Mouse (Mus musculus): ENCODE measurements at regions not wholly inside any gene's neighbourhood (a gene's known extent, or its start where the extent isn't known, plus 50 kb on each side); places are given as distances from the start of the nearest gene placed in this dataset.

DNA sequence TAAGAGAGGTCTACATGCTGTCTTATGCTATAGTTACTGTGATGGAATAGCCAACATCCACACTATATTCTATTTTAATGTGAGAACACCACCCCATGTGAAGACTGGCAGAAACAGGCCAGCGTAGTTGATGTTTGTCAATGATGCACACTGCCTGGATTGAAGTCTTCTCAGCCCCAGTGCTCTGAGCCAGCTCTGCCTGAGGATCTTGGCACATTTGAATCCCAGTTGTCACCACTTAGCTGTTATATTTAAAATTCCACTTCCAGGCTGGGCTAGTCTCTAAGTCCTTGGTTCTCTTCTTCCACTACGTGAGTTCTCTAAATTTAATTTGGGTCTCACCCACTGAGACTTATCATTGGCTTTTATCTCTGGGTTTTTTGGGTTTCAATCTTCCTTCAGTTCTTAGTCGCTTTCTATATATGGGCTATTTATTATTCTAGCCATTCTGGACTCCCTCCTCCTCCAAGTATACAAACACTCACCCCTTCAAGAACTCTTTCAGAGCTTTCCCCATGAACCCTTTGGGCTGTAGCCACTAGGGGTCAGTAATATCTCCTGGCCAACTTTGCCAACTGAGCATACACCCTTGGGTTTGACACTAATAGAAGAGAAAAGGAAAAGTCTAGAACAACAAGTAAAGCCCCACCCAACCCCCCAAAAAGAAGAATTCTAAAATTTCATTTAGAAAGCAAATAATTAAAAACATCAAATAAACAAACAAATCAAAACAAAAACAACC is 110.0 kb downstream of the Cog6 start:
- no peak for TF ChIP-seq CTCF (IDR thresholded peaks at IDR 0.05; ENCODE audit: low read depth, low read length)
- TF ChIP-seq POLR2A (IDR thresholded peaks at IDR 0.05; ENCODE audit: extremely low read depth, insufficient read depth, low read length) = no peak
